Mouse (Mus musculus) neural tube, embryonic 12.5 days (tissue): ENCODE data around the gene Pigu. TPM values are rescaled to one million over a fixed set of nuclear protein-coding genes. Genes with fewer than 3 reads are reported as not detected.

ENCODE experiments used
- ATAC-seq: fragments of 200-750 bp; cut with Nextera tagmentation; 2 replicates; pipeline ENCODE4 v1.8.0; 2017; ENCODE audit warnings: low read depth, mild to moderate bottlenecking, moderate TSS enrichment, moderate library complexity; ENCODE audit not compliant: low FRiP score
- H3K27ac ChIP-seq: fragments of 300-500 bp; sonication (generic); 2 replicates; pipeline ENCODE4 v1.5.1; 2016
- H3K27me3 ChIP-seq: fragments of 300-500 bp; sonication (generic); replicated peaks from 2 replicates; pipeline ENCODE4 v1.6.1; 2016; ENCODE audit warnings: mild to moderate bottlenecking
- H3K36me3 ChIP-seq: fragments of 300-500 bp; sonication (generic); 2 replicates; pipeline ENCODE4 v1.6.1; 2016; ENCODE audit warnings: mild to moderate bottlenecking
- H3K4me1 ChIP-seq: fragments of 300-500 bp; sonication (generic); 2 replicates; pipeline ENCODE4 v1.6.1; 2016
- H3K4me2 ChIP-seq: fragments of 300-500 bp; sonication (generic); replicated peaks from 2 replicates; pipeline ENCODE4 v1.6.1; 2016; ENCODE audit warnings: mild to moderate bottlenecking
- H3K4me3 ChIP-seq: fragments of 300-500 bp; sonication (generic); 2 replicates; pipeline ENCODE4 v1.5.1; 2016
- H3K9ac ChIP-seq: fragments of 300-500 bp; sonication (generic); 2 replicates; pipeline ENCODE4 v1.6.1; 2016; ENCODE audit warnings: mild to moderate bottlenecking
- H3K9me3 ChIP-seq: fragments of 300-500 bp; sonication (generic); 2 replicates; pipeline ENCODE4 v1.6.1; 2016; ENCODE audit warnings: mild to moderate bottlenecking
- WGBS: fragments of 180-500 bp; shearing (Covaris S2); methylation state at CpG from one replicate; pipeline ENCODE4 v1.1.7; 2016; 5-methylcytosine and 5-hydroxymethylcytosine counted together
- polyA plus RNA-seq: library from polyadenylated mRNA; unstranded; fragments of >200 nt; fragmentation: Nextera tagmentation; extraction: Ambion mirVana; gene quantifications from 2 replicates; pipeline ENCODE4 v1.2.1, GENCODE M21; 2016

The Pigu gene
- polyA plus RNA-seq, 1 experiment from 2014 or later: 44.5 TPM

DNA sequence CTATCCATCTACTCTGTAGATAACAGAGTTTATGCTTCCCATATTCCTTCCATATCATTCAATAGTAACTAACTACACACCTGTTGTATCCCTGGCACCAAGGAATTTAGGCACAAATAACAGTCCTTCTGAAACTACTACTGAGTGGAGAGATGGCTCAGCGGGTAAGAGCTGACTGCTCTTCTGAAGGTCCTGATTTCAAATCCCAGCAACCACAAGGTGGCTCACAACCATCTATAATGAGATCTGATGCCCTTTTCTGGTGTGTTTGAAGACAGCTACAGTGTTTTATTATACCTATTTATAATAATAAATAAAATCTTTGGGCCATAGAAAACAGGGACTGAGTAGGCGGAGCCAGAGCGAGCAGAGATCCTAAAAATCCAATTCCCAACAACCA lies 2.8 kb downstream of the Pigu start:
- Histone ChIP-seq H3K4me3 (no peak overlapping the region), H3K4me2 (no peak overlapping the region), H3K27ac (no peak overlapping the region), H3K9ac (no peak overlapping the region), H3K27me3 (no peaks in the 10 kb centered on the region), H3K9me3 (no peaks in the 10 kb centered on the region), H3K36me3 (no peaks in the 10 kb centered on the region), H3K4me1 (peaks cover 11% of the 10 kb centered on the region; the same call in 1 of the 2 replicates)
- WGBS: 90% methylated on average over 3 of the region's 3 CpGs
- ATAC-seq: no peak

DNA sequence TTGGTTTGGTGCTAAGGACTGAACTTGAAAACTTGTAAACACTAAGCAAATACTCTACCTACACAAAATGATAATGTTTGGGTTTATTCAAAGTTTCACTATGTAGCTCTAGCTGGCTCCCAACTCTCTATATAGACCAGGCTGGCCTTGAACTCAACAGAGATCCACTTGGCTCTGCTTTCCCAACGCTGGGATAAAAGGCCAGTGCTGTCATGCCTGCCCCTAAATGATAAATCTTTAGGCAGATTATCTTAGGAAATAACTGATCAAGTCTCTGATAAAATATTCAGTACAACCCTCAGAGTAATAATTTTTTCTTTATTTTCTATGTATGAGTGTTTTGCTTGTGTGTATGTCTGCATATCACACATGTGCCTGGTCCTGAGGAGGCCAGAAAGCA lies 10.6 kb downstream of the Pigu start:
- 98% methylated on average over 1 of the region's 1 CpGs for WGBS
- Histone ChIP-seq H3K4me1 (no peaks in the 10 kb centered on the region), H3K36me3 (peaks cover 5% of the 10 kb centered on the region; the same call in 1 of the 2 replicates), H3K4me2 (no peak overlapping the region), H3K9ac (no peak overlapping the region), H3K4me3 (no peak overlapping the region), H3K27ac (no peak overlapping the region), H3K9me3 (no peaks in the 10 kb centered on the region), H3K27me3 (no peaks in the 10 kb centered on the region)
- ATAC-seq: no peak

DNA sequence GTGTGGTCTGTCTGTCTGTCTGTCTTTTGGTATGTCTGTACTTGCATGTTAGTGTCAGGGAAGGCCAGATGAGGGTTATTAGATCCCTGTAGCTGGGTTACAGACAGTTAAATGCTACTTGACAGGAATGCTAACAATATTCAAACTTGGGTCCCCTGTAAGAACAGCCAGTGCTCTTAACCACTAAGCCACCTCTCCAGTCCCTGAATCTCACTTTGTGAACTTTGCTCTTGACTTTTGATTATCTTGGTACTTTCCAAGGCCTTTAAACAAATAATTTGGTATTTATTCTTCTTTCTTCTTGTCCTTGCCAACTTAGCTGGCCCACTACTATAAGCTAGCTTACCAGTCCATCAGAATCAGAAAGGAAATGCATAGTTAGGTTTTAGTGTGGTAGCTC lies 17.1 kb downstream of the Pigu start:
- Histone ChIP-seq H3K4me3 (no peak overlapping the region), H3K27me3 (no peaks in the 10 kb centered on the region), H3K9me3 (no peaks in the 10 kb centered on the region), H3K4me1 (no peaks in the 10 kb centered on the region), H3K27ac (no peak overlapping the region), H3K36me3 (peaks cover 9% of the 10 kb centered on the region; the same call in 1 of the 2 replicates), H3K9ac (no peak overlapping the region), H3K4me2 (no peak overlapping the region)
- ATAC-seq: no peak

DNA sequence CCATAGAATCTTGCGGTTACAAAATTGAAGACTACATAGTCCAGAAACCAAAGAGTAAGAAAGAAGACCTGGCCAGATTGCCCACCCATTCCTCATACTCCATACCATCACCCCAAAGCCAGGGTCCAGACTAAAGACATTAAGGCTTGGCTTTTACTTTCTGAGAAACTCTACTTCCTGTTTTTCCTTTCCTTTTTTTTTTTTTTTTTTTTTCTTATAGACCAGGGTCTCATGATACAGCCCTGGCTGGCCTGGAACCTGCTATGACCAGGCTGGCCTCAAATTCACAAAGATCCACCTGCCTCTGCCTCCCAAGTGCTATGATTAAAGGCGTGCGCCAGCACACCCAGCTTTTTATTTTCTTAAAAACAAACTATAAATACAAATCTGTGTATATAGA lies 21.0 kb downstream of the Pigu start:
- H3K9me3 ChIP-seq: no peaks in the 10 kb centered on the region
- no peak for ATAC-seq
- H3K36me3 ChIP-seq: peaks cover 27% of the 10 kb centered on the region
- H3K27me3 ChIP-seq: no peaks in the 10 kb centered on the region
- no peak overlapping the region for H3K27ac ChIP-seq
- H3K4me3 ChIP-seq: no peak overlapping the region
- H3K9ac ChIP-seq: no peak overlapping the region
- no peak overlapping the region for H3K4me2 ChIP-seq
- WGBS: 98% methylated on average over 3 of the region's 3 CpGs
- no peaks in the 10 kb centered on the region for H3K4me1 ChIP-seq

DNA sequence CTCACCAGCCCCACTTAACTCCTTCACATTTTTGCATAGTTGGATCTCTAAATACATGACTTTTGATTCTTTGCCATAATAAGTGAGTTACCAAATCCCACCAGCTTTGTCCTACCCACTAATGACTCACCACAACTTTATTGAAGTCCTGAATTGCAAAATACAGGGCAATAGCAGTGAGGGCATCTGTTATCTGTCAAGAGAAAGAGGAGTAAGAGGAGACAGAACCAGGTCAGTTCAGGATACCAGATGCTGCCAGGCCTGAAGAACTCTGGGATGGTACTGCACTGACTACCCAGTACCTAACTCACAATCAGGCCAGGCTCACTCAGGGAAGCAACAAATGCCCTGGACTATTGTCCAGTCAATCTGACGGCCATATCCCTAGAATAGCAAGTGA lies 22.0 kb downstream of the Pigu start:
- Histone ChIP-seq H3K4me2 (no peak overlapping the region), H3K27me3 (no peaks in the 10 kb centered on the region), H3K9me3 (no peaks in the 10 kb centered on the region), H3K36me3 (peaks cover 32% of the 10 kb centered on the region), H3K27ac (no peak overlapping the region), H3K4me3 (no peak overlapping the region), H3K9ac (no peak overlapping the region), H3K4me1 (no peaks in the 10 kb centered on the region)
- ATAC-seq: no peak
- WGBS: 85% methylated on average over 1 of the region's 1 CpGs

DNA sequence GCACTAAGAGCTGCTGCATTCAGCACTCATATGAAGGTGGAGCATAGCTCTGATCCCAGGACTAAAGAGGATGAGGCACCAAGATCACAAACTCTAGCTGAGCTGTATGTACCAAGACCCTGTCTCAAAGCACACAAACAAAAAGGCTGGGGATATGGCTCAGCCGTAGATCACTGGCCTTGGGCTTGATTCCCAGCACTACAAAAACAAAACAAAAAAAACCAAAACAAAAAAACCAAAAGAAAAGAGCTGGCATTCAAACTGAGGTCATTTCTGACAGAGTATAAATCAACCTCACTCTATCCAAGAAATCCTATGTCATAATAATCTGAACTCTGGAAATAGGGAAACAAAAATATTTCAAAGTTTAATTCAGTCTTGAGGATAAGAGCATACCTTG lies 23.8 kb downstream of the Pigu start:
- Histone ChIP-seq H3K36me3 (peaks cover 33% of the 10 kb centered on the region), H3K27me3 (no peaks in the 10 kb centered on the region), H3K27ac (no peak overlapping the region), H3K4me2 (no peak overlapping the region), H3K4me1 (no peaks in the 10 kb centered on the region), H3K4me3 (no peak overlapping the region), H3K9me3 (no peaks in the 10 kb centered on the region), H3K9ac (no peak overlapping the region)
- WGBS: 81% methylated on average over 1 of the region's 1 CpGs
- no peak for ATAC-seq

DNA sequence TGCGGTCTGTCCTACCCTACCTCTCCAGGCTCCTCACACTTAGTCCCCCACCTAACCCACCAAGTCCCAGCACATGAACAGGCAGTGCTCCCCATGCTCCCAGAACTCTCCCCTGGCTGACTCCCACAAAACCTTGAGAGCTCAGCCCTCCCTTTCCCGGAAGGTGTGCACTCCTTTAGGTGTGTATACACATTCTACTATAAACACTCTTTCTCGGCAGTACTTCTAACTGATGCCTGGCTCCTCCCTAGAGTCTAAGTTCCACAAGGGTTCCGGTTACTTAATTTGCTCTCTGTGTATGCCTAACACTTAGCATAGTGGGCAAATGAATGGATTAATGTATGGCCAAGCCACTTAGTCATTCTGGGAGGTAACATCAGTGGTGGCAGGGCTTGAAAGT lies 25.9 kb downstream of the Pigu start:
- no peak for ATAC-seq
- Histone ChIP-seq H3K36me3 (peaks cover 46% of the 10 kb centered on the region), H3K9ac (no peak overlapping the region), H3K4me3 (no peak overlapping the region), H3K27ac (no peak overlapping the region), H3K4me2 (no peak overlapping the region), H3K4me1 (no peaks in the 10 kb centered on the region), H3K9me3 (no peaks in the 10 kb centered on the region), H3K27me3 (no peaks in the 10 kb centered on the region)
- WGBS: 93% methylated on average over 4 of the region's 4 CpGs

DNA sequence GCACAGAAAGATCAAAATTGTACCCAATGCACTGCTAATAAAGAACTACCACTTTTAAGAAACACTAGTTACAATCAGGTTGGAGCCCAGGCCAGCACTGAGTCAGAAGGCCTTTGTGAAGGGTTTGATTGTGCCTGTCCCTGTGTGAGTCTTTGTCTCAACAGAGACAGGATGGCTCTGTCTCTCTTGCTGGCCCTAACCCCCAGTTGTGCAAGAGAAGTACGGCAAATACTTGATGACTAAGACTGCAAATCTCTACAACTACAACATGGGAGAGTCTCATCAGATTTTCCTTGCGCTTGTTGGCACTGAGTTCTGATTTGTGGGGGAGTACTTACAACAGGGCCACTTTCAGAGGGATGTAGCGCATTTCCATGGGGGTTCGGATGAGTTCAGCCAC lies 26.4 kb downstream of the Pigu start:
- ATAC-seq: no peak
- H3K36me3 ChIP-seq: peaks cover 50% of the 10 kb centered on the region

DNA sequence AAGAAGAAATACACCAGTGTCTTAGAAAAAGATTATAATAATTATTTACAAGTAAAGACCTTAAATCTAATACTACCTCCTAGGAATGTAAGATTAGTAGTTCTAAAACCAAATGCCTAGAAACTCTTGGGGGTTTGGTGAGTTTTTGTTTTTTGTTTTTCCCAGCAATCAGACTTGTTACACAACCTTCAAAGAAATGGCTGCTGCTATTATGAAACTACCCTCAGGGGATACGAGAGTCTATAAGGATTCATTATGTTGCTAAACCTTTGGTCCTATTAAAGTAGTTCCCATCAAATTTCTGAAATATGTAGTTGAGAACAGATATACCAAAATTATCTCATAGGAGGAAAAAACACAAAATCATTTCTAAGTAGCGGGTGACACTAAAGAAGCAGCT lies 27.5 kb downstream of the Pigu start:
- H3K36me3 ChIP-seq: peaks cover 43% of the 10 kb centered on the region

More for the DNA sequence above, 26.4 kb downstream of the Pigu start:
- H3K4me1 ChIP-seq: no peaks in the 10 kb centered on the region
- H3K4me3 ChIP-seq: no peak overlapping the region
- H3K27ac ChIP-seq: no peak overlapping the region
- H3K4me2 ChIP-seq: no peak overlapping the region
- H3K27me3 ChIP-seq: no peaks in the 10 kb centered on the region
- H3K9ac ChIP-seq: no peak overlapping the region
- 93% methylated on average over 4 of the region's 4 CpGs for WGBS
- H3K9me3 ChIP-seq: no peaks in the 10 kb centered on the region

DNA sequence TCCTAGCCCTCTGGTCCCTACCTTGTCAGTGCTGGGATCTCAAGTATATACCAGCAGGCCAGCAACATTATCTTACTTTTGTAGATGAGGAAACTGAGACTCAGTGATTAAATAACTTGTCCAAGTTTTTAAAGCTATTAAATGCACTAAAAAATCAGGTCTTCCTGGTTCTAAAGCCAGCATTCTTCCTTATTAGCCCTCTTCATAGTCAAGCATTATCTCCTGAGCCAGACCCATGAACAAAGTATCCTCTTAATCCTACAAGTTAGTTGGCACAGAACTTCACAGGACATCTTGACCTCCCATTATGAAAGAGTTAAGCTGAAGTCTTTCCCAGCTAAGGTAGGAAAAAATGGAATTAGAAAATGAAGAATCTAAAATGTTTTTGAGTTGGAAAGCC lies 28.3 kb downstream of the Pigu start:
- H3K9me3 ChIP-seq: no peaks in the 10 kb centered on the region
- H3K4me1 ChIP-seq: no peaks in the 10 kb centered on the region
- no peak overlapping the region for H3K9ac ChIP-seq
- no peak overlapping the region for H3K4me2 ChIP-seq
- H3K27ac ChIP-seq: no peak overlapping the region
- H3K36me3 ChIP-seq: peaks cover 35% of the 10 kb centered on the region
- no peak overlapping the region for H3K4me3 ChIP-seq
- H3K27me3 ChIP-seq: no peaks in the 10 kb centered on the region
- no peak for ATAC-seq

More for the DNA sequence above, 27.5 kb downstream of the Pigu start:
- H3K27me3 ChIP-seq: no peaks in the 10 kb centered on the region
- H3K4me3 ChIP-seq: no peak overlapping the region
- no peak overlapping the region for H3K4me2 ChIP-seq
- no peaks in the 10 kb centered on the region for H3K9me3 ChIP-seq
- no peaks in the 10 kb centered on the region for H3K4me1 ChIP-seq
- no peak overlapping the region for H3K9ac ChIP-seq
- 94% methylated on average over 2 of the region's 2 CpGs for WGBS
- ATAC-seq: no peak
- no peak overlapping the region for H3K27ac ChIP-seq

DNA sequence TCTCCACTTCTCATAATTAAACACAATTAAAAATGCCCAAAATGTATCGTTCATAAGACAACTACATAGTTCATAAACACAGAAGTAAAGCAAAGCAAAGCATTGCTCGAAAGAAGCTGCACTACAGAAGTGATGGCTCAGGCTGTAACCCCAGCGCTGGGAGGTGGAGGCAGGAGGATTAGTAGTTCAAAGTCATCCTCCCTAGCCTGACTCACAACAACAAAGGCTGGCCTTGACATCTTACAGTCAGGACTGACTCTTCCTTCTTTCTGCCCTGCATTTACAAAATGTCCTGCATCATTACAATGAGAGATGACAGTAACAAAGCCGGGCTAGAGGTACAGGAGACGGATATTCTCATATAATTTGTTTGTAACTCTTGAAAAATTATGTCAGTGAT lies 29.3 kb downstream of the Pigu start:
- no peak for ATAC-seq
- no peaks in the 10 kb centered on the region for H3K27me3 ChIP-seq
- H3K4me1 ChIP-seq: no peaks in the 10 kb centered on the region
- peaks cover 28% of the 10 kb centered on the region for H3K36me3 ChIP-seq
- WGBS: 94% methylated on average over 5 of the region's 5 CpGs
- no peak overlapping the region for H3K27ac ChIP-seq
- H3K4me3 ChIP-seq: no peak overlapping the region
- no peak overlapping the region for H3K4me2 ChIP-seq
- no peak overlapping the region for H3K9ac ChIP-seq
- no peaks in the 10 kb centered on the region for H3K9me3 ChIP-seq

DNA sequence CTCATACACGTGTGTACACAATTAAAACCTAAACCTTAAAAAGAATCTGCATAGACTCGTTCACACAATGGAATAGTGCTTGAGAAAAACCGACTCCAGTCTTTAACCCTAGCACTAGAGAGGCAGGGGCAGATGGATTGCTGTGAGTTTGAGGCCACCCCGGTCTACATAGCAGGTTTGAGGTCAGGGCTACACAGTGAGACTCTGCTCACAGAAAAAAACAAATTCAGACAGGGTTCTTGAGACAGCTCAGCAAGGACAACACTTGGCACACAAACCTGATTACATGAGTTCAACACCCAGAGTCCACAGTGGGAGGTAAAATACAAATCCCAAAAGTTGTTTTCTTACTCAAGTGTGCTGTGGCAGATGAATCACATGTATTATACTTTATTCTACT lies 31.2 kb downstream of the Pigu start:
- 93% methylated on average over 4 of the region's 4 CpGs for WGBS
- no peak overlapping the region for H3K9ac ChIP-seq

DNA sequence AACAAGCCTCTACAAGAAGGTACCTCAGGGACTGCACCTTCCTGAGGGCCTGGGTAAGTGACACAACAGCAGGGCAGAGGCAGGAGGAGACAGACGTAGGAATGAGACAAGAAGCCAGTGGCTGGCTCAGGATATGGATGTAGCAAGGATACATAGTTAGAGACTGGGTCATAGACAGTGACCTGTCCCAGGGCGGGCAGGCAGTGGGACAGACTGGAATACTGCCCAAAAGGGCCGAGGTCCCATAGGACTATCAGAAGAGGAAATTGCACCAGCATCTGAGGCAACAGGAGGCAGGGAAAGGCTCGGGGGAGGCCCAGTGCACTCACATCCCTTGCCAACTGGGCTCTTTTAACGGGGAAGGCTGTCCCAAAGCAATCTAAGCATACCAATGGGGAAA lies 36.6 kb downstream of the Pigu start:
- Histone ChIP-seq H3K27me3 (no peaks in the 10 kb centered on the region), H3K4me2 (no peak overlapping the region), H3K36me3 (peaks cover 19% of the 10 kb centered on the region), H3K9ac (no peak overlapping the region), H3K9me3 (no peaks in the 10 kb centered on the region), H3K4me3 (no peak overlapping the region), H3K27ac (no peak overlapping the region), H3K4me1 (no peaks in the 10 kb centered on the region)
- ATAC-seq: no peak
- 86% methylated on average over 5 of the region's 5 CpGs for WGBS

More for the DNA sequence above, 31.2 kb downstream of the Pigu start:
- Histone ChIP-seq H3K9me3 (no peaks in the 10 kb centered on the region), H3K36me3 (peaks cover 25% of the 10 kb centered on the region), H3K4me3 (no peak overlapping the region), H3K27ac (no peak overlapping the region), H3K4me2 (no peak overlapping the region), H3K4me1 (no peaks in the 10 kb centered on the region), H3K27me3 (no peaks in the 10 kb centered on the region)
- no peak for ATAC-seq
